Mouse (Mus musculus) lung, adult 2 months (tissue): ENCODE measurements around the gene Ap2b1.

Experiments
- CTCF ChIP-seq: fragments of 200-500 bp; IDR thresholded peaks from 2 replicates; pipeline ENCODE4 v1.5.1; 2011; ENCODE audit warnings: mild to moderate bottlenecking, low read length, control low read depth; ENCODE audit not compliant: insufficient read depth
- POLR2A ChIP-seq: fragments of 200-500 bp; IDR thresholded peaks from 2 replicates; pipeline ENCODE4 v1.6.1; 2011; ENCODE audit warnings: low read depth, mild to moderate bottlenecking, control low read depth, low read length, borderline replicate concordance; ENCODE audit errors: extremely low read depth

- TF ChIP-seq CTCF (no peak), POLR2A (no peak)
Measured at GRCm38 (mm10) chr11:83451281-83451680, 152.5 kb downstream of the Ap2b1 start.
